Mouse (Mus musculus) cortical plate, adult 2 months (tissue): ENCODE measurements around the gene Cyp4f17. TPM values are rescaled to one million over a fixed set of nuclear protein-coding genes. Genes with fewer than 3 reads are reported as not detected.
"Not testable (repeated sequence)": the region's sequence is repeated elsewhere in the genome, so short reads cannot be mapped to it uniquely, and the experiment has no call there.

Experiments
- H3K27ac ChIP-seq: fragments of 200-500 bp; 2 replicates; pipeline ENCODE4 v1.5.1; 2012; ENCODE audit warnings: low read length, control low read depth, inconsistent platforms; ENCODE audit not compliant: insufficient read depth
- H3K4me1 ChIP-seq: fragments of 200-500 bp; 2 replicates; pipeline ENCODE4 v1.6.1; 2011; ENCODE audit warnings: low read length; ENCODE audit not compliant: control insufficient read depth, insufficient read depth
- H3K4me3 ChIP-seq: fragments of 200-500 bp; 2 replicates; pipeline ENCODE4 v1.5.1; 2011; ENCODE audit warnings: mild to moderate bottlenecking, low read length, control low read depth; ENCODE audit not compliant: insufficient read depth
- CTCF ChIP-seq: fragments of 200-500 bp; IDR thresholded peaks from 2 replicates; pipeline ENCODE4 v1.5.1; 2011; ENCODE audit warnings: mild to moderate bottlenecking, control low read depth, low read length; ENCODE audit not compliant: insufficient read depth; ENCODE audit errors: extremely low read depth
- POLR2A ChIP-seq: fragments of 200-500 bp; IDR thresholded peaks from 2 replicates; pipeline ENCODE4 v1.6.1; 2011; ENCODE audit warnings: mild to moderate bottlenecking, low read length, control low read depth; ENCODE audit not compliant: insufficient read depth; ENCODE audit errors: extremely low read depth
- polyA plus RNA-seq: library from polyadenylated mRNA; depleted of rRNA; stranded (reverse); fragments of >200 nt; gene quantifications from 2 replicates; pipeline ENCODE4 v1.2.3, GENCODE M21; 2012

Cyp4f17 gene
- polyA plus RNA-seq, 1 experiment, result 4.2 TPM

- TF ChIP-seq CTCF (no peak), POLR2A (no peak)
- H3K4me3 ChIP-seq, result no peak overlapping the region
These were observed 21.9 kb downstream of the Cyp4f17 start for GRCm38 (mm10) chr17:32527748-32528147.

GRCm38 (mm10) chr17:32528408-32529337 is 22.8 kb downstream of the Cyp4f17 start:
- TF ChIP-seq POLR2A (no peak), CTCF (peak; percentile 82)
- Histone ChIP-seq H3K27ac (no peak overlapping the region), H3K4me1 (no peaks in the 10 kb centered on the region), H3K4me3 (no peak overlapping the region)

More at GRCm38 (mm10) chr17:32527748-32528147, 21.9 kb downstream of the Cyp4f17 start:
- Histone ChIP-seq H3K27ac (no peak overlapping the region), H3K4me1 (no peaks in the 10 kb centered on the region)

GRCm38 (mm10) chr17:32532356-32532755 is 26.5 kb downstream of the Cyp4f17 start:
- H3K27ac ChIP-seq, H3K4me3 ChIP-seq, H3K4me1 ChIP-seq: not testable (repeated sequence)

DNA sequence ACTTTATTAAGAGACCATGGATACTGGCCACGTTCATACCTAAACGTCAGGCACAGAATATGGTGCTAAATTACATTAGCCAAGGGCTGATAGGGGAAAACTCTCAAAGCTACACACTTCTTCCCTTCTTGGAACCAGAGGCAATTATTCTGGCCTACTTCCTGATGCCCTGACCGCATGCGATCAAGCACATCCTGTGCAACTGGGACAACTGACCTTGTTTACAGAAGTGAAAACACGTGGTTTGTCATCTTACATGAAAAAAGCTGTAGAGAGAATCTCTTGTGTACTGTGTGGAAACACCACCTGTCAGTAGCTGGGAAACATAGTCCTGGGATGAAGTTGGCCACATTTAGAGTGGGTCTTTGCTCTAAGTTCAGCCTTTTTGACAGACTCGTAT is 28.2 kb downstream of the Cyp4f17 start:
- Histone ChIP-seq H3K27ac (no peak overlapping the region), H3K4me1 (no peaks in the 10 kb centered on the region), H3K4me3 (no peak overlapping the region)
- no peak for TF ChIP-seq CTCF
- TF ChIP-seq POLR2A, result no peak

GRCm38 (mm10) chr17:32536051-32536866 is 30.4 kb downstream of the Cyp4f17 start, which contains the start of gene Cyp4f16:
Cyp4f16 (plus strand) TSS chr17:32536558.
- not testable (repeated sequence) for H3K27ac ChIP-seq, H3K4me1 ChIP-seq
- 0 out of 2 replicates have a peak, but pooled peaks have one; percentile 23 for TF ChIP-seq POLR2A
- peak within 1 kb of the TSS; percentile 36 for H3K4me3 ChIP-seq

- peak overlapping the region; percentile 36; the same call in 1 of the 2 replicates for H3K4me3 ChIP-seq
- no peak for TF ChIP-seq CTCF
- no peak overlapping the region for H3K27ac ChIP-seq
- H3K4me1 ChIP-seq, result no peaks in the 10 kb centered on the region
These were observed 31.0 kb downstream of the Cyp4f17 start for GRCm38 (mm10) chr17:32536867-32537250.

DNA sequence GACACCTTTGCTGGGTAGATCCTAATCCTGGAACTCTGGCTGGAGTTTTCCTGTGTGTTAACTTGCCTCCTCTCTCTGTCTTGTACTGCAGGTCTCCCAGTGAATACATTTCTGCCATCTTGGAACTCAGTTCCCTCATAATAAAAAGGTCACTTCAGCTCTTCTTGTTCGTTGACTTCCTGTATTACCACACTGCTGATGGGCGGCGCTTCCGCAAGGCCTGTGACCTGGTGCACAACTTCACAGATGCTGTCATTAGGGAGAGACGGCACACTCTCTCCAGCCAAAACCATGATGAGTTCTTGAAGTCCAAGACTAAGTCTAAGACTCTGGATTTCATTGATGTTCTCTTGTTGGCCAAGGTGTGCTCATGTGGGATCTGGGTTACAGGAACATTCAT is 38.9 kb downstream of the Cyp4f17 start:
- not testable (repeated sequence) for H3K4me1 ChIP-seq, H3K4me3 ChIP-seq, H3K27ac ChIP-seq

DNA sequence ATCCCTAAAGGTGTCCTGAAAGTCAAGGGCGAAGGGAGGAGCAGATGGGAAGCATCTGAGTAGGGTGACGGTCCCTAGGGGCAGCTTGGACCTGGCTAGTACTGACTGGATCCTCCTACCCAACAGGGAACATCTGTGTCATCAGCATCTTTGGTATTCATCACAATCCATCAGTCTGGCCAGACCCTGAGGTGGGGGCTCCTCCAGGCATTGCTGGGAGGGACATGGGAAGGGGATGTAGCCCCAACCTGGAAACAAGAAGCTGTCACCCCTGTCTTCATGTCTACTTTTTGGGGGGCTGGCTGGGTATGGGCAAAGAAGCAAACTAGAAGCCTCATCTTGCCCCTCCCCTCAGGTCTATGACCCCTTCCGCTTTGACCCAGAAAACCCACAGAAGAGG is 44.5 kb downstream of the Cyp4f17 start:
- not testable (repeated sequence) for H3K4me1 ChIP-seq, H3K27ac ChIP-seq
- peak overlapping the region; percentile 31; the same call in 1 of the 2 replicates for H3K4me3 ChIP-seq

DNA sequence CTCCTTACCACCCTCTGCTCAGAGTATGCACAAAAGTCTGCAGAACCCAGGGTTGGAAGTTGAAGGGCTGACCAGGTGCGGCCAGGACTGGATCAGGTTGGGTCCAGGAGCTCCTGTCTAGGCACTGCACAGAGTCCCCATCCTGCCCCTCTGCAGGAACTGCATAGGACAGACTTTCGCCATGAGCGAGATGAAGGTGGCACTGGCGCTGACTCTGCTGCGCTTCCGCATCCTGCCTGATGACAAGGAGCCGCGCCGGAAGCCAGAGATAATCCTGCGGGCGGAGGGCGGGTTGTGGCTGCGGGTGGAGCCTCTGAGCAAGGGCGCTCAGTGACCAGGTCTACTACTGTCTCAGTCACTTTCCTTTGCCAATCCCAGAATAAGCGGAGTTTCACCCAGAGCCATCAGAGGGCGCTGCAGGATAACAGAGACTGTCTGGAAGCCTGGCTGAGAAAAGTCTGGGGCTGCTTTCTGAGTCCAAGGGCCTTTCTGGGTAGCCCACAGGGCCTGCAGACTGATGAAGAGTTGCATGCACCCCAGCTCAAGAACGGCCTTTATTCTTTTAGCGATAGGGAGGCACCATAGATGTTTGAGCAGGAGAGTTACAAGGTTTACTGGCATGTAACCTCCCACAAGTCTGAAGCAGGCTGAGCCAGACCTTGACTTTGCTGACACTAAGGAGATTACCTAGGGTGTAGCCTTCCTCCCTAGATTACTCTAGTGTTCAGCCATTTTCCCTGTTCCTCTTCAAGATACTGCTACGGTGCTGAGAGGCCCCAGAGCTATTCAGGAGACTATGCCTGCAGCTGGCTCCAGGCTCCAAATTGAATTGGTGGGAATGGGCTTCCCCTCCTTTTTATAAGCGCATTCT is 45.3 kb downstream of the Cyp4f17 start:
- Histone ChIP-seq H3K4me3 (peak overlapping the region; percentile 31), H3K27ac (no peak overlapping the region), H3K4me1 (no peaks in the 10 kb centered on the region)
- TF ChIP-seq CTCF (peak; percentile 75), POLR2A (peak; percentile 35; the same call in 1 of the 2 replicates)

DNA sequence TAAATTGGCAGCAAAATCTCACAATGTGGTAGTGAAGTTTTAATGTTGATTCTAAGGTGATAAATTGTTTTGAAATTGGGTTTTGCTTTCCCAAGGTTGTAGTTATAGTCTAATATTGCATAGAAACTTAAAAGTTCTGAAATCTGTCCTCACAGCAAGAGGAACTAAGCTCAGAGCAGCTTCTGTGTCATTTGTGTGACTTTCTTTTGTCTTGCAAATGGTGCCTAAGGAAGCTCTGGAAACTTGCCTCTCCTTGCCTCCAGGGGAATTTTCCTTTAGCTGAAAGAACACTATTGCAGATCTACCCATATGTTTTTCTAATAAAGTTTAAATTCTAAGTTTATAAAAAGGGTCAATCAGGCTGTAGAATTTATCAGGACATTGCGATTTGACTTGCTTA is 47.2 kb downstream of the Cyp4f17 start:
- H3K4me3 ChIP-seq, H3K4me1 ChIP-seq, H3K27ac ChIP-seq: not testable (repeated sequence)

GRCm38 (mm10) chr17:32554368-32554767 is 48.5 kb downstream of the Cyp4f17 start:
- not testable (repeated sequence) for H3K27ac ChIP-seq, H3K4me3 ChIP-seq, H3K4me1 ChIP-seq

DNA sequence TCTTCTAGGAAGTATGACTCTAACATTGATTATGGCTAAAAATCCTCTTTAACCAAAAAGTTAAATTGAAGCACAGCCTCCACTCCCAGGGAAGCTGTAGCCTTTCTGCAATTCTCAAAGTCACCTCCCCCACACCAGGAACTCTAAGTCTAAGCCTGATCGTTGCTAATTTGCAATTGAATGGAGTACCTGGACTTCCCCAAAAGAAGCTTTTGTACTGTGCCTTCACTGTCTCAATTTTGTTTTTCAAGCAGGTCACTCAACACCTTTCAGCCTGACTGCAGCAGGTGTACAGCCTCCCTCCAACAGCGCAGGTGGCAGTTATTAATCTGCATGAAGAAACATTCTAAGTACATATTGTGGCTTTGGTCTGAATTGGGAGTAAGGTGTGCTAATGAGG is 57.5 kb downstream of the Cyp4f17 start:
- H3K27ac ChIP-seq, H3K4me1 ChIP-seq, H3K4me3 ChIP-seq: not testable (repeated sequence)

DNA sequence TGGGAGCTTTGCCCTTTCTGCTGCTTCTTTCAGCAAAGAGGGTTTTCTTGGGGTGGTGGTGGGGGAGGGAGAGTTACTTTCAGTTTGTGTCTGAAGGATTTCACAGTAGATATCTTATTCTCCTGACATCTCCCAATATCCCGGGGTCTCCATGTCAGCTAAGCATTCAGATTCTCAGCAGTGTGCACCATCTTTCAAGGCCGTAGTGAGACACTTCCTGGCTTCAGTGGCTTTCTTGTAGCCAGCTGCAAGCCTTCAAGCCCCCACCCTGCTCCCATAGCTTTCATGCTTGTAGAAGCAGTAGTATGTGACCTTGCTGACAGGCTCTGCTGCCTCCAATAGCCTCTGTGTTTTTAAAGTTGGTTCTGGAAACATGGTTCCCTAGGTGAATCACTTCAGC is 67.4 kb downstream of the Cyp4f17 start:
- H3K4me1 ChIP-seq, result not testable (repeated sequence)

More for the DNA sequence above, 67.4 kb downstream of the Cyp4f17 start:
- H3K27ac ChIP-seq, H3K4me3 ChIP-seq: not testable (repeated sequence)
